Mouse (Mus musculus) liver, embryonic 13.5 days (tissue): ENCODE results near the gene Vipas39. TPM values are rescaled to one million over a fixed set of nuclear protein-coding genes. Genes with fewer than 3 reads are reported as not detected.

ENCODE experiments used
- ATAC-seq: fragments of 200-750 bp; cut with Nextera tagmentation; 2 replicates; pipeline ENCODE4 v1.8.0; 2017; ENCODE audit warnings: low read depth, mild to moderate bottlenecking, moderate number of reproducible peaks, moderate library complexity
- DNase-seq: peaks from one replicate; pipeline ENCODE4 v3.0.0; 2022
- H3K27ac ChIP-seq: fragments of 300-500 bp; sonication (generic); 2 replicates; pipeline ENCODE4 v1.5.1; 2015; ENCODE audit warnings: moderate library complexity, mild to moderate bottlenecking, inconsistent platforms
- H3K27me3 ChIP-seq: fragments of 300-500 bp; sonication (generic); 2 replicates; pipeline ENCODE4 v1.6.1; 2015; ENCODE audit warnings: mild to moderate bottlenecking, inconsistent platforms
- H3K36me3 ChIP-seq: fragments of 300-500 bp; sonication (generic); 2 replicates; pipeline ENCODE4 v1.6.1; 2015; ENCODE audit warnings: mild to moderate bottlenecking, inconsistent platforms
- H3K4me1 ChIP-seq: fragments of 300-500 bp; sonication (generic); replicated peaks from 2 replicates; pipeline ENCODE4 v1.6.1; 2015; ENCODE audit warnings: inconsistent platforms
- H3K4me2 ChIP-seq: fragments of 300-500 bp; sonication (generic); 2 replicates; pipeline ENCODE4 v1.6.1; 2015; ENCODE audit warnings: inconsistent platforms, mild to moderate bottlenecking, moderate library complexity
- H3K4me3 ChIP-seq: fragments of 300-500 bp; sonication (generic); replicated peaks from 2 replicates; pipeline ENCODE4 v1.5.1; 2015; ENCODE audit warnings: mild to moderate bottlenecking, inconsistent platforms
- H3K9ac ChIP-seq: fragments of 300-500 bp; sonication (generic); 2 replicates; pipeline ENCODE4 v1.6.1; 2015; ENCODE audit warnings: mild to moderate bottlenecking, inconsistent platforms
- H3K9me3 ChIP-seq: fragments of 300-500 bp; sonication (generic); replicated peaks from 2 replicates; pipeline ENCODE4 v1.6.1; 2016; ENCODE audit warnings: inconsistent platforms
- WGBS: fragments of 180-500 bp; shearing (Covaris S2); methylation state at CpG from one replicate; pipeline ENCODE4 v1.1.7; 2015; ENCODE audit not compliant: insufficient replicate concordance; 5-methylcytosine and 5-hydroxymethylcytosine counted together
- microRNA-seq: library from miRNA; unstranded; fragments of <30 nt; microRNA quantifications from one replicate; pipeline ENCODE4, GENCODE M21; 2016
- polyA plus RNA-seq: library from polyadenylated mRNA; unstranded; fragments of >200 nt; fragmentation: Nextera tagmentation; extraction: Ambion mirVana; gene quantifications from 2 replicates; pipeline ENCODE4 v1.2.1, GENCODE M21; 2015

The Vipas39 gene
- polyA plus RNA-seq, 1 experiment from 2014 or later = 9.8 TPM

DNA sequence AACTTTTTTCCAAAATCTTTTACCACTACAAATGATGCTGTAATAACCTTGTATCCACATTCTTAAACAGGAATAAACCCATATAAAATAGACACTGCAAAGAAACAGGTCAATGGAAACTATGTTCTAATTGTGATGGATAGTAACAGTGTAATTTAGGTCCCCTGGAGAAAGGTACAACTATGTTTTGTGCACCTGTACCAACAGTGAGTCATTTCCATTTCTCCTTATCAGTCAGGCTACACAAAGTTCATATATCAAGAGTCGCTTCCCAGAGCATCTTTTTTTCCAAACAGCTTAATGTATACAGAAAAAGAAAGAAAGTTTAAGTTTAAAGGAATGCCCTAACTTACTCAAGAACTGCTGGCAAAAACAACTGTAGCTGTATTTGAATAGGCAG, 71.0 kb downstream of the Vipas39 start:
- H3K36me3 ChIP-seq = no peaks in the 10 kb centered on the region
- H3K4me1 ChIP-seq = peaks cover 20% of the 10 kb centered on the region
- DNase-seq (no peak), ATAC-seq (no peak)
- 44% methylated on average over 1 of the region's 1 CpGs for WGBS
- H3K9ac ChIP-seq = no peak overlapping the region
- H3K27me3 ChIP-seq = peaks cover 13% of the 10 kb centered on the region
- H3K4me3 ChIP-seq = no peak overlapping the region
- H3K4me2 ChIP-seq = no peak overlapping the region
- H3K9me3 ChIP-seq = no peaks in the 10 kb centered on the region
- H3K27ac ChIP-seq = no peak overlapping the region

DNA sequence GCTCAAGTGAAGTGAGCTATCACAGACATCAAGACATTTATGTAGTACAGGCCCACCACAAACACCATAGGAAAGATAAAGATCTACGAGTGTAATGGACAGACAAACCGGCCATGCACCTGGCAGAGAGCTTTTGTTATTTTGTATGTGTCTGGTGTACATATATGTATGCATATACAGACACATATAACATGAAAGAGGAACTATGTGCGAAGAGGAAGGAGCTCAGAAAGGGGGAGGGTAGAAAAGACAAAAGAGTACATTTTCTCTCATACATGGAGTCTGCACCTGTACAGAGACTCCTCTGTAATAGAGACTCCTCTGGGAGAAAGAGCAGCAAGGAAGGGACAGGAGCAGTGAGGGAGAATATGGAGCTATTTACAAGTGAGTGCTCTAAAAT, 73.0 kb downstream of the Vipas39 start:
- ATAC-seq (no peak), DNase-seq (no peak)
- H3K4me3 ChIP-seq = no peak overlapping the region
- no peaks in the 10 kb centered on the region for H3K9me3 ChIP-seq
- H3K9ac ChIP-seq = no peak overlapping the region
- H3K4me1 ChIP-seq = peaks cover 4% of the 10 kb centered on the region
- 36% methylated on average over 3 of the region's 3 CpGs for WGBS
- H3K27ac ChIP-seq = no peak overlapping the region
- H3K36me3 ChIP-seq = no peaks in the 10 kb centered on the region
- H3K27me3 ChIP-seq = no peaks in the 10 kb centered on the region
- H3K4me2 ChIP-seq = no peak overlapping the region

Small RNA genes within 50 kb of the gene (microRNA-seq; reads per million reads assigned to microRNA genes)
- gene Gm47293 = not detected

Other genes starting within 250 kb of the Vipas39 start
- gene Tmem63c, start 244.9 kb downstream of the Vipas39 start, polyA plus RNA-seq = not detected in 2 replicates
- gene Ngb, start 163.7 kb downstream of the Vipas39 start, polyA plus RNA-seq = 0.13 and 0.16 TPM in 2 replicates
- 61.1 and 67.2 TPM in 2 replicates for gene Gstz1, start 119.1 kb downstream of the Vipas39 start, polyA plus RNA-seq
- 3.8 and 4.9 TPM in 2 replicates for gene Pomt2, start 118.3 kb downstream of the Vipas39 start, polyA plus RNA-seq
- 8.8 and 12.4 TPM in 2 replicates for gene Samd15, start 66.5 kb downstream of the Vipas39 start, polyA plus RNA-seq
- 0.43 and 0.58 TPM in 2 replicates for gene Tmed8, start 65.8 kb downstream of the Vipas39 start, polyA plus RNA-seq
- gene Noxred1, start 27.5 kb downstream of the Vipas39 start, polyA plus RNA-seq = 0.19 and 0.29 TPM in 2 replicates
- 196 and 212 TPM in 2 replicates for gene Ahsa1, start 223 bp upstream of the Vipas39 start, polyA plus RNA-seq
- gene Ism2, start 33.4 kb upstream of the Vipas39 start, polyA plus RNA-seq = 0.27 and 0.30 TPM in 2 replicates
- 30.6 and 36.4 TPM in 2 replicates for gene Sptlc2, start 122.1 kb upstream of the Vipas39 start, polyA plus RNA-seq
- 228 and 232 TPM in 2 replicates for gene Slirp, start 177.6 kb upstream of the Vipas39 start, polyA plus RNA-seq
- gene Alkbh1, start 177.8 kb upstream of the Vipas39 start, polyA plus RNA-seq = 20.6 and 24.9 TPM in 2 replicates
- gene Snw1, start 206.0 kb upstream of the Vipas39 start, polyA plus RNA-seq = 68.7 and 78.4 TPM in 2 replicates
- not detected in 2 replicates for gene Gm5788, start 228.5 kb upstream of the Vipas39 start, polyA plus RNA-seq
- not detected in 2 replicates for gene Gm8300, start 248.1 kb upstream of the Vipas39 start, polyA plus RNA-seq